Mouse (Mus musculus): Measurements from ENCODE around the gene Taar8a.

GRCm38 (mm10) chr10:24037314-24037713, 39.0 kb upstream of the Taar8a start, which contains the start of gene Taar7e:
- no peak for TF ChIP-seq CTCF (IDR thresholded peaks at IDR 0.05; ENCODE audit: insufficient read depth, low read depth, low read length)
- no peak for TF ChIP-seq POLR2A (IDR thresholded peaks at IDR 0.05; ENCODE audit: insufficient read depth, low read depth, low read length)
